Mouse (Mus musculus) left cerebral cortex, postnatal 10 days (tissue): ENCODE measurements around the gene 2010111I01Rik. TPM values are rescaled to one million over a fixed set of nuclear protein-coding genes. Genes with fewer than 3 reads are reported as not detected.
A peak's percentile ranks its signal among the peaks of the same experiment; 100 is the strongest.

Experiments used
- DNase-seq, 2 experiments: peaks; one replicate each; pipeline ENCODE4 v3.0.0; 2021 to 2022; ENCODE audit warnings: low spot score in 2 of 2, mixed read lengths in 1 of 2; ENCODE audit errors: extremely low spot score in 1 of 2
- intact Hi-C: fragments of 180-260 bp; cut with DNase I; formaldehyde crosslinking; loops from one replicate; pipeline ENCODE4 v1.15.1; 2025
- total RNA-seq, 2 experiments: library from RNA; stranded (reverse); gene quantifications; 2 replicates each; pipeline ENCODE4 v1.2.3; 2021

Gene 2010111I01Rik
- total RNA-seq, 2 experiments from 2014 or later, result 62.1 to 69.1 TPM

DNA sequence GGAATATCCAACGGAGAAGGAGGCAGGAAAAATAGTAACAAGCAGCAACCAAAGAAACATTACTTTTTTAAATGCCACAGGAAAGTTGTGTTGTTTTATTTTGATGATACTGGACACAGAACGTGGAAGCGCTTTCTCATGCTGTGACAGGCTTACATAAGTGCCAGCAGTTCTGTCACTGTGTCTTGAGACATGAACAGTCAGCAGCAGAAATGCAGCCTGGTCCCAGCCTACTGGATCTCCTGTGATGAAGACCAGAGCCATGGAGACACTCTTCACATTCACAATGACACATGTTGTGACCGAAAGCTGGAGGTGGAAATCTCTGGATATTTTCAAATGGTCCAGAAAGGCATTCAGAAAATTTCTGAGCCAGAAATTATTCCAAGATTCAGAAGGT, 157.1 kb downstream of the 2010111I01Rik start:
- intact Hi-C loops, result no loop called here
- DNase-seq, result no peak

- intact Hi-C loops, result no loop called here
- DNase-seq, result no peak
Observed at GRCm38 (mm10) chr13:63126206-63126605, 161.5 kb downstream of the 2010111I01Rik start.

GRCm38 (mm10) chr13:63127516-63127915, 162.8 kb downstream of the 2010111I01Rik start:
- no peak for DNase-seq
- intact Hi-C loops, result no loop called here

GRCm38 (mm10) chr13:63134879-63135421, 170.3 kb downstream of the 2010111I01Rik start:
- intact Hi-C loops, result no loop called here
- DNase-seq, result no peak

DNA sequence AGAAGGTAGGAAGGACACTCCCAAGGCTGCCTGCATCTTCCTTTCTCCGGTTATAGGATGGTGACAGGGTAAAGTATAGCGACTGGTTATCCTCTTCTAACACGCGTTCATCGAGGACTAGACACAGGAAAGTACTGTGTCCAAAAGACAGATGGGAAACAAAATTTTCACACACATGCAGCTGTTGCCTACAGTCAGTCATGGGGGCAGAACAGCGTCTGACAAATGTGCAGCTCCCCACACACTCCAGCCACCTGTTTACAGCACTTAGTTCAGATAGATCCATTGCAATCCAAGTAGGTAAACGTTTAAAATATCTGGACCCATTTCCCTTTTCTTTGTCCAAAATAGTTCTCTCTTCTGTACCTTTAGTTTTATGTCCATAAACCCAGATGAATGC, 171.3 kb downstream of the 2010111I01Rik start:
- no peak for DNase-seq
- intact Hi-C loops, result no loop called here

- DNase-seq, result no peak
- intact Hi-C loops, result no loop called here
Observed at GRCm38 (mm10) chr13:63136775-63137174, 172.1 kb downstream of the 2010111I01Rik start.

DNA sequence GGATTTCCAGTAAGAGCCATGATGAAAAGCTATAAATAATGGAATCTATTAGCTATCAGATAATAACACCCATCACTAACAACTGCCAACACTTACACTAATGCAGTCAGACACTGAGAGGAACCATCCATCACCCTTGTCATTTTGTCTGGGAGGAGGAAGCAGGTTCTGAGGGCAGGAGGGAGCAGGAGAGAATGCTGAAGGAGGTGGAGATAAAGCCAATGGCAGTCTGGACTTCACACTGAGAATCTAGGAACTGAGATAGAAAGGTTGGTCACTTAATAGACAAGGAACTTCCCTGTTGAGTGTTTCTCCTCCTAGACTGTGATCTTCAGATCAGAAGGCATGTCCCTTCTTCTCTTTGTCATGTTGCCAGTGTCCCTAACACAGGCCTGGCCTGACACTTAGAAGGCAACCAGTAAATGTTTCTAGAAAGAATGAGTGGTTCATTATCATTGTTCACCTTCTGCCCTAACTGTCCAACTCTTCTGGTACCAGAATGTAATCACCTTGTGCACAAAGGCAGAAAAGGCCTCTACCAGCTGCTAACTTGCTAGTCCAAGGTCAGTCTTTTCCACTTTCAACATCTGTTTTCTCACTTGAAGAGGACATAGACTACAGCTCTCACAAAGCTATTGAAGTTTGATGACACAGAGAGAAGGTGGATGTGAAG, 173.8 kb downstream of the 2010111I01Rik start:
- intact Hi-C loops, result no loop called here
- DNase-seq, result no peak

GRCm38 (mm10) chr13:63139463-63140226, 175.0 kb downstream of the 2010111I01Rik start:
- intact Hi-C loops, result no loop called here
- DNase-seq, result peak in 1 of 2 experiments; percentile 15

- intact Hi-C loops, result no loop called here
- no peak for DNase-seq
Observed at GRCm38 (mm10) chr13:63140784-63141183, 176.1 kb downstream of the 2010111I01Rik start.

- DNase-seq, result no peak
- intact Hi-C loops, result no loop called here
Observed at GRCm38 (mm10) chr13:63141275-63141674, 176.6 kb downstream of the 2010111I01Rik start.

- DNase-seq, result no peak
Observed at GRCm38 (mm10) chr13:63146604-63147188, 182.0 kb downstream of the 2010111I01Rik start.

DNA sequence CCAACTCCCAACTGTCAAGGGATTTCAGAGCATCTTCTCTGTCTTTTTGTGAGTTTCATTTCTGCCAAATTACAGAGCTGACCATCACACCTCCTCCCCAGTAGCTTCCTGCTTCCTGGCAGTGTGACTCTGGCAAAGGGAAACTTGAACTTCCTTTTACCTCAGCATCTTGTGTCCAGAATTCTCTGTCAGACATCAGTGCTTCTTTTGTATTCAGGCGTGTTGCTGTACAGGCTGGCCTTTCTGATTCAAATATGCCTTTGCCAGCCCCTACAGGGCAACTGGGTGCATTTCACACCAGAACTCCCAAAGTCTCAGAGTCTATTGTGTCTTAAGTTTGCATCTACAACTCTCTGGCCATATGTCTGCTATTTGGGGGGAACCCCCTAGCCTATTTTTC, 183.5 kb downstream of the 2010111I01Rik start:
- no peak for DNase-seq

More at GRCm38 (mm10) chr13:63146604-63147188, 182.0 kb downstream of the 2010111I01Rik start:
- intact Hi-C loops, result no loop called here

DNA sequence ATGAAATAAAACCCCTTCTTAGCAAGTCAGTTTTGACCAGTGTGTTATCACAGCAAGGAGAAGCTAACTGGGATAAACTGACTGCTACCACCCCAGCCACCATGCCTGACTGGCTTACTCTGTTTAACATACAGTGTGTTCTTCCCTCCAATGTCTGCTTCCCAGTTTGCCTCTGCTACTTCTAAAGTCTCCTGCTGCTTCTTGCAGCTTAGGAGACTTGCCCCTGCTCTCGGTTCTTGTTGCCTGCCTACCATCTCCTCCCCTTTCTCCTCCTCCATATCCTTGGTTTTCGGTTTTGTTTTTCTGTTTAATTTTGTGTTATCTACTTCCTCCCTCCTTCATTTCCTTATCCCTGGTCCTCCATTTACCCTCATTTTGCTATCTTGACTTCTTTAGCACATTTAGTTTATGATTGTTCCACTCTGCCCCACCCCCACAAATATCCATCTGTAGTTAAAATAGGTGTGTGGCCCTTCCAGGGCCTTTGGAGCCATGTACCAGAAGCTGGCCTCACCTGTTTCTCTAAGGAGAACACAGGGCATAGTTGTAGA, 185.9 kb downstream of the 2010111I01Rik start:
- DNase-seq, result no peak
- intact Hi-C loops, result no loop called here

More for the DNA sequence above, 183.5 kb downstream of the 2010111I01Rik start:
- intact Hi-C loops, result no loop called here

GRCm38 (mm10) chr13:63151028-63151738, 186.5 kb downstream of the 2010111I01Rik start:
- intact Hi-C loops, result no loop called here

GRCm38 (mm10) chr13:63152498-63152897, 187.8 kb downstream of the 2010111I01Rik start:
- intact Hi-C loops, result no loop called here
- no peak for DNase-seq

More at GRCm38 (mm10) chr13:63151028-63151738, 186.5 kb downstream of the 2010111I01Rik start:
- DNase-seq, result no peak

GRCm38 (mm10) chr13:63153397-63153796, 188.7 kb downstream of the 2010111I01Rik start:
- DNase-seq, result no peak
- intact Hi-C loops, result no loop called here

DNA sequence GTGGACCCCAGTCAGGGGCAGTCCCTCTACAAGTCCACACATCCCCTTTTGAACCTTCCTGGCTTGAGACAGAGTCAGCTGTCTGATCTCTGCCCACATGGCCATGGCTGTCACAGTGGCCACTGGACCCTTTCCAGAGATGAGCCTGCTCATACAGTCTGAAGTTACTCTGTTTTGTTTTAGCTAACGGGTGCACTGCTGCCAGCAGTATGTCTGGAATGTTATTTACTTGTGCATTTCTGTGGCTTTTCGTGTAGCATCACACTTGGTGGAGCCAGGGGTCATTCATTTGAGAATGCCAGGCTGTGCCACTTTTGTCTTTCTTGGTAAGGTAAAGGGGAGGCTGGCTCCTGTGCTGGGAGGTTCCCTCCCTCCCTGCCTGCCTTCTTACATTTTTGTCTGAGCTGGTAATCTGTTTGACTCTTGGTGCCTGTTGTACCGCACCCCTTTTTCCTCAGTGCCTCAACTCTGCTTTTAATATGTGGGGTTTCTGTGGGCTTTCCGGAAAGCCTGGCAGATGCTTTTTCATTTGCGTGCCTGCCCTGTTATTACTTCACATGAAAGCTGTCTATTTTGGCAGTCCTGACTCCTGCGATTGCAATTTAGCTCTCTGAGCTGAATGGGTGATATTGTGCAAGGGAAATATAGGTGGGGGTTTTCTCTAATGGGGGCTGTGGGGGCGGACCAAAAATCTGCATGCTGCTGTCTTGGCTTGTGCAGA, 190.3 kb downstream of the 2010111I01Rik start:
- intact Hi-C loops, result no loop called here
- peak; percentile 20 to 65 for DNase-seq

- no peak for DNase-seq
- intact Hi-C loops, result no loop called here
Observed at GRCm38 (mm10) chr13:63156264-63156663, 191.6 kb downstream of the 2010111I01Rik start.
